Mouse (Mus musculus) heart, embryonic 14.5 days (tissue): ENCODE data around the gene Calca. TPM values are rescaled to one million over a fixed set of nuclear protein-coding genes. Genes with fewer than 3 reads are reported as not detected.
A peak's percentile ranks its signal among the peaks of the same experiment; 100 is the strongest.

Source experiments
- ATAC-seq: fragments of 200-750 bp; cut with Nextera tagmentation; 2 replicates; pipeline ENCODE4 v1.8.0; 2017; ENCODE audit warnings: low read depth, moderate TSS enrichment; ENCODE audit not compliant: insufficient number of reproducible peaks, insufficient read depth, low FRiP score
- H3K27ac ChIP-seq, 2 experiments: fragments of 200-500 bp in 1 of 2; fragments of 300-500 bp in 1 of 2; sonication (generic) in 1 of 2; replicated peaks in 1 of 2; 2 replicates each; pipeline ENCODE4 v1.5.1; 2012 to 2014; ENCODE audit warnings: low read depth in 2 of 2, low read length in 2 of 2, control low read depth in 1 of 2, mild to moderate bottlenecking in 1 of 2, mixed read lengths in 1 of 2; ENCODE audit not compliant: control insufficient read depth in 1 of 2, insufficient read depth in 1 of 2
- H3K27me3 ChIP-seq: fragments of 300-500 bp; sonication (generic); 2 replicates; pipeline ENCODE4 v1.6.1; 2014; ENCODE audit warnings: mild to moderate bottlenecking, low read length, control low read depth; ENCODE audit not compliant: control insufficient read depth, insufficient read depth
- H3K36me3 ChIP-seq: fragments of 300-500 bp; sonication (generic); 2 replicates; pipeline ENCODE4 v1.6.1; 2014; ENCODE audit warnings: mild to moderate bottlenecking, control low read depth, low read length, mixed read lengths; ENCODE audit not compliant: control insufficient read depth, insufficient read depth
- H3K4me1 ChIP-seq, 2 experiments: fragments of 200-500 bp in 1 of 2; fragments of 300-500 bp in 1 of 2; sonication (generic) in 1 of 2; 2 replicates each; pipeline ENCODE4 v1.6.1; 2012 to 2014; ENCODE audit warnings: low read length in 2 of 2, control low read depth in 1 of 2, mixed read lengths in 1 of 2; ENCODE audit not compliant: control insufficient read depth in 2 of 2, insufficient read depth in 2 of 2
- H3K4me2 ChIP-seq: fragments of 300-500 bp; sonication (generic); 2 replicates; pipeline ENCODE4 v1.6.1; 2014; ENCODE audit warnings: mild to moderate bottlenecking, low read length
- H3K4me3 ChIP-seq, 2 experiments: fragments of 200-500 bp in 1 of 2; fragments of 300-500 bp in 1 of 2; sonication (generic) in 1 of 2; 2 replicates each; pipeline ENCODE4 v1.5.1; 2012 to 2014; ENCODE audit warnings: low read length in 2 of 2, mild to moderate bottlenecking in 2 of 2, control low read depth in 1 of 2, low read depth in 1 of 2, moderate library complexity in 1 of 2; ENCODE audit not compliant: control insufficient read depth in 1 of 2, insufficient read depth in 1 of 2
- H3K9ac ChIP-seq: fragments of 300-500 bp; sonication (generic); 2 replicates; pipeline ENCODE4 v1.6.1; 2014; ENCODE audit warnings: mild to moderate bottlenecking, low read length
- H3K9me3 ChIP-seq: fragments of 300-500 bp; sonication (generic); 2 replicates; pipeline ENCODE4 v1.6.1; 2016; ENCODE audit warnings: low read length, control low read depth; ENCODE audit not compliant: control insufficient read depth
- WGBS: fragments of 180-500 bp; shearing (Covaris S2); extraction: QIAGEN DNeasy Blood & Tissue Kit; methylation state at CpG from one replicate; pipeline ENCODE4 v1.1.7; 2014; 5-methylcytosine and 5-hydroxymethylcytosine counted together
- polyA plus RNA-seq: library from polyadenylated mRNA; unstranded; fragments of >200 nt; fragmentation: Nextera tagmentation; extraction: Ambion mirVana; gene quantifications from 2 replicates; pipeline ENCODE4 v1.2.1, GENCODE M21; 2014

Calca gene
- 6.0 and 8.7 TPM in 2 replicates for polyA plus RNA-seq

DNA sequence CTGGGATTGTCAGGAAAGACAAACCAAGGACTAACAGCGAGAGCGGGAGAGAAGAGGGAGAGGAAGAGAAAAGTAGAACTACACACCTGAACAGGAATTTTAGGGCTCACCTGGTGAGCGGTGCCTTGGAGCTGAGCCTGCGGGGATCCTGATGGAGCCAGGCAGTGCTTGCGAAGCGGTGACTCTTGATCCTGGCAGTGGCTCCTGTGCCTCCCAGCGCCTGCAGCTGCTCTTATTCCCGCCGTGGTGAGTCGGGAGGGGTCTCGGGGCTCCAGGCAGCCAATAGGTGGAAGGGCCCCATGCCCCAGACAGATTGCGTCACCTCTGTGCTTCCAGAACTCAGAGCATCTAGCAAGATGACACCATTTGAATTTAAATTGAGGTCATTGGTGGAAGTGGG lies at the start of gene Calca:
Gene Calca (minus strand): TSS at position 256 of the 400 bp plus-strand sequence.
- ATAC-seq: no peak
- under 1% methylated on average over 12 of the region's 12 CpGs for WGBS
- H3K9ac ChIP-seq: peak within 1 kb of the TSS; percentile 49
- H3K36me3 ChIP-seq: no peaks in the 10 kb centered on the region
- peaks cover 0 to 6% of the 10 kb centered on the region in 2 experiments; a peak in 1 of 4 replicates for H3K4me1 ChIP-seq
- peak within 1 kb of the TSS; percentile 42 to 49 for H3K4me3 ChIP-seq
- peaks cover 29% of the 10 kb centered on the region for H3K27me3 ChIP-seq
- no peak within 1 kb of the TSS for H3K27ac ChIP-seq
- H3K4me2 ChIP-seq: peak within 1 kb of the TSS; percentile 80
- H3K9me3 ChIP-seq: no peaks in the 10 kb centered on the region

DNA sequence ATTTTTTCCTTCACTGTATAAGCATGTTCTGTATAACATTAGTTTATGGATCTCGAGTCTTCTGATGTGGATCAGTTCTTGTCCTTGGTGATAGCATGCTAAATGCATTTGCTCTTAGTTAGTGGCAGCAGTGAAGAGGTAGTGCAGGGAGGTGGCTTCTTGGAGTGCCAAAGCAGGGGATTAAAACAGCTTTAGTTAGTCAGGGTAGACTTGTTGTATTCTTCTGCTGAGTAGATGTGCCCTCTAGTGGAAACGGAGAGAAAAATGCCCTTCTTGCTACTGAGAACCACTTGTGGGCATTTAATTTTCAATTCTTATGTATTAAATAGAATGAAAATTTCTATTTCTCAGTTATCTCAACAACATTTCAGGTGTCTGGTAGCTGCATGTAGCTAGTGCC lies 36.5 kb upstream of the Calca start:
- H3K27ac ChIP-seq: no peak overlapping the region
- 25% methylated on average over 2 of the region's 2 CpGs for WGBS

DNA sequence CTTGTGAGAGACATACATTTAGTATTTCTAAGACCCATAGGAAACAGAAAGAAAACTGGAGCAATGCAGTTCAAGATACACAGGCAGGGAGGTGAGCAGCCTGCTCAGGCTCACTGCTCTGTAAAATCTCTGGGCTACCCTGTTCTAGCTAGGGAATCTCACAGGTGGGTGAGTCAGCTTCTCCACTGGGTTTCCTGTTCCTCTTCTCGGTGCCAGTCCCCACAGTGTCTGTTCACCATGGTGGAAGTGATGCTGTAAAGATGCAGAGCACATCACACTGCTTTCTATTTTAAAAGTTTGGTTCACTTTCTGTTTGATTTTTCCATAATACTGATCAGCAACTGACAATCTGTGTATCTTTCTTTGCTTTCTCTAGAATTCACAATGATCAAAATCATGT lies 35.2 kb upstream of the Calca start:
- Histone ChIP-seq H3K9ac (no peak overlapping the region), H3K4me3 (no peak overlapping the region), H3K36me3 (no peaks in the 10 kb centered on the region), H3K27ac (no peak overlapping the region), H3K4me2 (no peak overlapping the region), H3K4me1 (no peaks in the 10 kb centered on the region), H3K27me3 (no peaks in the 10 kb centered on the region), H3K9me3 (no peaks in the 10 kb centered on the region)
- no peak for ATAC-seq
- WGBS: 60% methylated on average over 1 of the region's 1 CpGs

More for the DNA sequence above, 36.5 kb upstream of the Calca start:
- ATAC-seq: no peak
- Histone ChIP-seq H3K4me2 (no peak overlapping the region), H3K4me1 (no peaks in the 10 kb centered on the region), H3K9ac (no peak overlapping the region), H3K36me3 (no peaks in the 10 kb centered on the region), H3K9me3 (no peaks in the 10 kb centered on the region), H3K4me3 (no peak overlapping the region), H3K27me3 (no peaks in the 10 kb centered on the region)

DNA sequence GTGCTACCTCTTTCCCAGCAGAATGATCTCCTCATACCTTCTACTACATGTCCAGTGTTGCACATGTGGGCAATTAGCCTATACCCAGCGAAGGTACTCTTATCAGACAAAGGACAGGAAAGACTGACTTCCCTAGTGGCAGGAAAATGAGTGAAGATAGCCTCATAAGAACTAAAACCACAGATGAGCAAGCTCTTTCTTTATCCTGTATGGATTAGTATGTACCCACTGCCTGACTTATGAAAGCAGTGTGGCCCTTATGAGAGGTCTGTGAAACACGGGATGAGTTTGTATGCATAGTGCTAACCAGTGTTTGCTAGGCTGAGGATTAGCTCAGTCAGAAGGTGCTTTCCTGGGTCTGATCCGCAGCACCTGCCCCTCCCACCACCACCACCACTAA lies 13.6 kb upstream of the Calca start:
- WGBS: 54% methylated on average over 3 of the region's 3 CpGs
- Histone ChIP-seq H3K36me3 (no peaks in the 10 kb centered on the region), H3K4me3 (no peak overlapping the region), H3K27me3 (peaks cover 6% of the 10 kb centered on the region; the same call in 1 of the 2 replicates), H3K27ac (no peak overlapping the region), H3K9ac (no peak overlapping the region), H3K4me2 (no peak overlapping the region), H3K4me1 (no peaks in the 10 kb centered on the region), H3K9me3 (no peaks in the 10 kb centered on the region)
- ATAC-seq: no peak

DNA sequence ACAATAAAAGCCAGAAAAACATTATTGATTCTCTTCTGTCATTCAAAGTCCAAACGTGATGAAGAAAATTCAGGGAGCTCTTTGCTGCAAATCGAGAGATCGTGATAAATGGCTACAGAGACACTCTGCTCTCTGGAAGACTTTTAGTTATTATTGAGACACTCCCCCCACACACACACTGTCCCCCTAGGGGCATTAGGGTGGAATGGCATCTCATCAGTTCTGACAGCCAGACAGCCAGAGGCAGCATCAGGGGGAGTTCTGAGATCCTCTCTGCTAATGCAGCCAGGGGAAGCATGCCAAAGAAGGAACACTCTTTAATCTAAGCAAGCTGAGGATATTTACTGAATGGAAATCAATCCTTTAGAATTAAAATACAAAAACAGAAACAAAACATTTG lies 12.6 kb upstream of the Calca start:
- Histone ChIP-seq H3K36me3 (no peaks in the 10 kb centered on the region), H3K4me1 (no peaks in the 10 kb centered on the region), H3K4me2 (no peak overlapping the region), H3K4me3 (no peak overlapping the region), H3K9me3 (no peaks in the 10 kb centered on the region), H3K27me3 (peaks cover 6% of the 10 kb centered on the region; the same call in 1 of the 2 replicates), H3K9ac (no peak overlapping the region), H3K27ac (no peak overlapping the region)
- no peak for ATAC-seq
- 65% methylated on average over 3 of the region's 3 CpGs for WGBS

DNA sequence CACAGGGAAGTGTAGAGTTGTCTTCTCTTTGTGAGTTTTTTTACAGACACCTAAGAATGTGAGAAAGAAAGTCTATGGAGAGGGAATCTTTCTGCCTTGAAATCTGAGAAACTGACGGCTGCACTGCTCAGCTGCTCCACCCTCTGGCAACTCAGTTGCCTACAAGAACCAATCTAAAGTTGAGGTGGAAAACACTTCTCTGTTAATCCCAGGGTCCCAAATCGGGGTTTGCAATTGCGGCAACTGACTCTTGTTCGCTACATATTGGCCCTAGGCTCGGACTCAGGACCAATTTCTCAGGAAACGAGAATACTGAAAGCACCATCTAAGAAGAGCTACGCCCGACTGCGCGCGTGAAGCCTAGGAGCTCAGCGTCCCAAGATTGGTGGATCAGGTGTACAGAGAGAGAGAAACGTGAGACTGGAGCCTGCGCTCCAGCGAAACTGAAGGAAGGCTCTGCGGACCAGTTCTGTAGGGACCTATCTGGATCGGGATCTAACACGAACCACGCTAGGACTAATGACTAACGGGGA lies 522 bp downstream of the Calca start:
- peak; percentile 9; the same call in 1 of the 2 replicates for ATAC-seq
- Histone ChIP-seq H3K27ac (no peak overlapping the region), H3K9ac (peak overlapping the region; percentile 49), H3K4me3 (peak overlapping the region; percentile 42 to 49), H3K4me2 (peak overlapping the region; percentile 80), H3K4me1 (peaks cover 0 to 6% of the 10 kb centered on the region in 2 experiments; a peak in 1 of 4 replicates), H3K36me3 (no peaks in the 10 kb centered on the region), H3K9me3 (no peaks in the 10 kb centered on the region), H3K27me3 (peaks cover 29% of the 10 kb centered on the region)
- WGBS: under 1% methylated on average over 20 of the region's 20 CpGs

DNA sequence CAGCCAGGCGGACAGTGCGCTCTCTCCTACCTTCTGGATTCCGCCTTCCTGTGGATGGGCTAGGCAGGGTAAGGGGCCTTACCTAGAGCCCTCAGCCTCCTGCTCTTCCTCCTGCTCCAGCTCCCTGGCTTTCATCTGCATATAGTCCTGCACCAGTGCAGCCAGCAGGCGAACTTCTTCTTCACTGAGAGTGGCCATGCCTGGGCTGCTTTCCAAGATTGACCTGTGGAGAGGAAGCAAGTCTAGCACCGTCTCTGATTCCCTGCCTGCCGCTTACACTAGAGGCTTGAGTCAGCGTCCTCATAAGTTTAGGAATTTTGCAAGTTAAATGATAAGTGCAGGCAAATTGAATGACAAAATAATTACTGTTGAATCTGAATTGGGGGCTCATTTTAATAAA lies 1.8 kb downstream of the Calca start:
- no peaks in the 10 kb centered on the region for H3K36me3 ChIP-seq
- H3K4me1 ChIP-seq: peaks cover 0 to 6% of the 10 kb centered on the region in 2 experiments; a peak in 1 of 4 replicates
- H3K9ac ChIP-seq: no peak overlapping the region
- no peaks in the 10 kb centered on the region for H3K9me3 ChIP-seq
- peaks cover 29% of the 10 kb centered on the region for H3K27me3 ChIP-seq
- no peak overlapping the region for H3K4me3 ChIP-seq
- WGBS: 47% methylated on average over 7 of the region's 7 CpGs
- ATAC-seq: no peak
- no peak overlapping the region for H3K27ac ChIP-seq
- no peak overlapping the region for H3K4me2 ChIP-seq

DNA sequence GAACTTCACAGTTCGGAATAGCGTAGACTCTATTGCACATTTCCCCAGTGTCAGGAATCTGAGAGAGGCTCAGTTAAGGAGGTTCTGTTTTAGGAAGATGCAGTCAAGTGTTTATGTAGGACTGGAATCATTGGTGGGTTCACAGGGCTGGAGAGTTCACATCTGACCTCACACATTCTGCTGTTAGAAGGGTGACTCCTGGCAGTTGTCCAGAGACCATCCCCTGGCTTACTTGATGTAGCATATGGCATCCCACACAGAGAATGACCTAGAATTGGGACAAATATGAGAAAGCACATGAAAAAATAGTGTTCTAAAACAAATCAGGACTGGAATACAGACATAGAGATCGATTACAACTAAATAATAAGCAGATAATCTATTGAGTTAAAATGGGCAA lies 10.2 kb downstream of the Calca start:
- Histone ChIP-seq H3K36me3 (no peaks in the 10 kb centered on the region), H3K9ac (no peak overlapping the region), H3K4me1 (no peaks in the 10 kb centered on the region), H3K4me3 (no peak overlapping the region), H3K27me3 (no peaks in the 10 kb centered on the region), H3K27ac (no peak overlapping the region), H3K4me2 (no peak overlapping the region), H3K9me3 (no peaks in the 10 kb centered on the region)
- WGBS: 66% methylated on average over 3 of the region's 3 CpGs
- no peak for ATAC-seq
